Mouse (Mus musculus): ENCODE data around the gene Dpysl5. TPM values are rescaled to one million over a fixed set of nuclear protein-coding genes. Genes with fewer than 3 reads are reported as not detected.

The Dpysl5 gene
- polyA plus RNA-seq, 1 experiment from 2014 or later = 7.2 TPM

DNA sequence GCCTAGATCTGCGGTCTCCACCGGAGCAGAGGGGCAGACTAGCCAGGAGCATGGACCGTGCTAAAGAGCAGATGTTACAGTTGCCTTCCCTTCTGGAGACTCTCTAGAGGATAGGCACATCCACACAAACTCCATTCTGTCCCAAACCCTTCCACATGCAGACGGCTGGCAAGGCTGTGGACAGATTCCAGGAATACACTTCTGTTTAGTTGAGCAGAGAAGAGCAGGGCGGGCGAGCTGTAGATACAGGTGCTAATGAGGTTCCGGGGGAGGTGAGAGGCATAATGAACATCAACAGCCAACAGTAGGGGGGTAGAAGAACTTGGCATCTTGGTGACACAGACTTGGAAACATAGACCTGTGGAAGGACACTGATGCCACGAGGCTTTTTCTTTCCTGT, 28.2 kb downstream of the Dpysl5 start:
- WGBS = 64% methylated on average over 8 of the region's 8 CpGs
- H3K36me3 ChIP-seq (ENCODE audit: control insufficient read depth, insufficient read depth, low read length) = no peaks in the 10 kb centered on the region
- no peak overlapping the region for H3K9ac ChIP-seq (ENCODE audit: low read depth, low read length)
- H3K27ac ChIP-seq (ENCODE audit: low read depth, low read length) = no peak overlapping the region
- no peaks in the 10 kb centered on the region; the same call in 1 of the 2 replicates for H3K27me3 ChIP-seq (ENCODE audit: control insufficient read depth, insufficient read depth, low read length)
- H3K4me2 ChIP-seq (replicated peaks; ENCODE audit: low read depth, low read length) = no peak overlapping the region
- no peaks in the 10 kb centered on the region for H3K4me1 ChIP-seq (ENCODE audit: control insufficient read depth, insufficient read depth, low read length)
- no peak for ATAC-seq (ENCODE audit: low FRiP score, low TSS enrichment)
- H3K9me3 ChIP-seq (ENCODE audit: control insufficient read depth, low read length) = no peaks in the 10 kb centered on the region
- H3K4me3 ChIP-seq (ENCODE audit: low read length) = no peak overlapping the region

DNA sequence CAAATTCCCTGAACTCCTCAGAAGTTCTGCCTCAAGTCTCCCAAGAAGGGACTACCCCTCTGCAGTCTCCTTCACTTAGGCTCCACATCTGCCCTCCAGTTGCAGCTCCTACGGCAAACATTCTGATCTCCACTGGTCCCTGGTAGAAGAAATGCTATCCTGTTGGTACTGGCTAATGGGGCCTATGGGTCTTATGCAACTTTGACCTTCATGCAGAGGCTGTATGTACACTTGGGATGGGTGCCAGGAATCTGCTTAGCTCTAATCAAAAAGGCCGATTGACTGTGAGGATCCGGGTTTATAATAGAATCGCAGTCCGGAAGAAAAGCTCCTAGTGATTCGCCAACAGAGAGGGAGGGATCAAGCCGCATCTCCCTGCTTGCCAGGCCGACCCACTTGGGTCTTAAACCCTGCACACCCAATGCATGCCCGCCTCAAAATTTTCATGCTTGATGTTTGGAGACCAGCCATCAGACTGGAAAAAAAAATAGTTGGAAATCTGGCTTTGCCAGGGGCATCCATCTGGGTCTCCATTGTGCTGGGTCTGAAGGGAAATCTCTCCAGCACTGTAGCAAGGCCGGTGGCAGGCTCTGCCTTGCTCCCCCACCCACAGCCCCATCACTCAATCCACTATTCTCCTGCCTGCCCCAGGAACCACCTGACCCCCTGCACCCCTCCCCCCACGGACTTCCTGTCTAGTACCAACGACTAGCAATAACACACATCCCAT, 38.4 kb downstream of the Dpysl5 start:
- H3K4me1 ChIP-seq (ENCODE audit: control insufficient read depth, insufficient read depth, low read length) = no peaks in the 10 kb centered on the region
- H3K9ac ChIP-seq (ENCODE audit: low read depth, low read length) = no peak overlapping the region
- no peak overlapping the region for H3K4me2 ChIP-seq (replicated peaks; ENCODE audit: low read depth, low read length)
- no peaks in the 10 kb centered on the region for H3K36me3 ChIP-seq (ENCODE audit: control insufficient read depth, insufficient read depth, low read length)
- H3K9me3 ChIP-seq (ENCODE audit: control insufficient read depth, low read length) = no peaks in the 10 kb centered on the region
- WGBS = 78% methylated on average over 12 of the region's 12 CpGs
- H3K27me3 ChIP-seq (ENCODE audit: control insufficient read depth, insufficient read depth, low read length) = no peaks in the 10 kb centered on the region
- H3K4me3 ChIP-seq (ENCODE audit: low read length) = no peak overlapping the region
- H3K27ac ChIP-seq (ENCODE audit: low read depth, low read length) = no peak overlapping the region
- no peak for ATAC-seq (ENCODE audit: low FRiP score, low TSS enrichment)

DNA sequence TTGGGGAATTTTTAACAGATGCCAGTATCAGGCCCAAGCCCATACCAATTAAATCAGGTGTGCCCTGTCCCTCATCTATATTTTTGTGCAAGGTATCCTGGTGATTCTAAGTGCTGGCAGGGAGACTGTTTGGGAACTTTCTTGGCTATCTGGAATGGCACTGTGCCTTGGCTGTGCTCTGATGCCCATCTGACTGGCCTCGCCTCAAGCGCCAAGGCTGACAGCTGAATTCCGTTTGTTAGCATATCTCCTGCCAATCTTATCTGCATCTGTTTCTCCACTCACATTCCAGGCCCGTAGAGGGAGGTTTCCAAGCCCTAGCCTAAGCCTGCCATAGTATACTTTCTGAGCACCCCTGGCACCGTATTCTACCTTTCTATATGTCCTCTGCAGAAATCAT, 39.7 kb downstream of the Dpysl5 start:
- Histone ChIP-seq H3K27me3 (ENCODE audit: control insufficient read depth, insufficient read depth, low read length) (no peaks in the 10 kb centered on the region), H3K36me3 (ENCODE audit: control insufficient read depth, insufficient read depth, low read length) (no peaks in the 10 kb centered on the region), H3K4me1 (ENCODE audit: control insufficient read depth, insufficient read depth, low read length) (no peaks in the 10 kb centered on the region), H3K9ac (ENCODE audit: low read depth, low read length) (no peak overlapping the region), H3K27ac (ENCODE audit: low read depth, low read length) (no peak overlapping the region), H3K4me2 (replicated peaks; ENCODE audit: low read depth, low read length) (no peak overlapping the region), H3K4me3 (ENCODE audit: low read length) (no peak overlapping the region), H3K9me3 (ENCODE audit: control insufficient read depth, low read length) (no peaks in the 10 kb centered on the region)
- ATAC-seq (ENCODE audit: low FRiP score, low TSS enrichment) = no peak
- 81% methylated on average over 5 of the region's 5 CpGs for WGBS

DNA sequence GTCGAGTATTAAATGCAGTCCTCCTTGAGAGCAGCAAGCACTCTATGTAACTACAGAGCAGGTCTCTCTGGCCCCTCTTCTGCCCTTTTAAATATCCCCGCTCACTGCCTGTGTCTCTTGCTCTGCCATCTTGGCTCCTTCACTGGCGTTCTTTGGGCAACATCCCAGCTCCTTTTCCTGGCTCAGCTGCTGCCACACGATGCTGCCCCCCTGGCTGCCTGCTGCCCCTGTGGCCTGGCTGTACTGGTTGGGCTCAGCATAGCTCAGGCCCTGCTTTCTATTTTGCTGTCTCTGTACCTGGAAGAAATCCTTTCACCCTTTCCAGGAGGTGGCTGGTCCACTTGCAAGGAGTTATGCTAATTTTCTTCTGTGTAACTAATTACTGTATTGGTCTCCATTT, 41.8 kb downstream of the Dpysl5 start:
- Histone ChIP-seq H3K4me2 (replicated peaks; ENCODE audit: low read depth, low read length) (no peak overlapping the region), H3K27ac (ENCODE audit: low read depth, low read length) (no peak overlapping the region), H3K9me3 (ENCODE audit: control insufficient read depth, low read length) (no peaks in the 10 kb centered on the region), H3K4me3 (ENCODE audit: low read length) (no peak overlapping the region), H3K4me1 (ENCODE audit: control insufficient read depth, insufficient read depth, low read length) (no peaks in the 10 kb centered on the region), H3K36me3 (ENCODE audit: control insufficient read depth, insufficient read depth, low read length) (no peaks in the 10 kb centered on the region), H3K27me3 (ENCODE audit: control insufficient read depth, insufficient read depth, low read length) (no peaks in the 10 kb centered on the region), H3K9ac (ENCODE audit: low read depth, low read length) (no peak overlapping the region)
- WGBS = 79% methylated on average over 4 of the region's 4 CpGs
- ATAC-seq (ENCODE audit: low FRiP score, low TSS enrichment) = no peak

DNA sequence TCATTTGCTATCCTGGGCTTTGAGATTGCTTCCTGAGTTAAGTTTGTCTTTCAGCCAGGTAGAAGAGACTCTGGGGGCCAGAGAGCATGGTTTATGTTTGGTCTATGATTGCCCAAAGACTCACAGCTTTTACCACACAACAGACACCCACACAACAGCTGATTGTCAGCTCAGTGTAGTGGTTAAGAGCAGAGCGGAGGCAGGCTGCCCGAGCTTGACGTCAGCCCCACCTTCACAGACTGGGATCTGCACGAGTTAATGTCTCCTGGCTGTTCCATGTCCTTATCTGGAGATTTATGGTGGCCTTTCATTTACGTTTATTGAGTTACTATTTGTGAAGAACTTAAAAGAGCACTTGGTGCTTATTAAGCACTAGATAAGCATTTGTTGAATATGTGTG, 43.9 kb downstream of the Dpysl5 start:
- Histone ChIP-seq H3K4me1 (ENCODE audit: control insufficient read depth, insufficient read depth, low read length) (no peaks in the 10 kb centered on the region), H3K27ac (ENCODE audit: low read depth, low read length) (no peak overlapping the region), H3K4me2 (replicated peaks; ENCODE audit: low read depth, low read length) (no peak overlapping the region), H3K9ac (ENCODE audit: low read depth, low read length) (no peak overlapping the region), H3K27me3 (ENCODE audit: control insufficient read depth, insufficient read depth, low read length) (no peaks in the 10 kb centered on the region), H3K36me3 (ENCODE audit: control insufficient read depth, insufficient read depth, low read length) (no peaks in the 10 kb centered on the region), H3K9me3 (ENCODE audit: control insufficient read depth, low read length) (no peaks in the 10 kb centered on the region), H3K4me3 (ENCODE audit: low read length) (no peak overlapping the region)
- 44% methylated on average over 5 of the region's 5 CpGs for WGBS
- no peak for ATAC-seq (ENCODE audit: low FRiP score, low TSS enrichment)

DNA sequence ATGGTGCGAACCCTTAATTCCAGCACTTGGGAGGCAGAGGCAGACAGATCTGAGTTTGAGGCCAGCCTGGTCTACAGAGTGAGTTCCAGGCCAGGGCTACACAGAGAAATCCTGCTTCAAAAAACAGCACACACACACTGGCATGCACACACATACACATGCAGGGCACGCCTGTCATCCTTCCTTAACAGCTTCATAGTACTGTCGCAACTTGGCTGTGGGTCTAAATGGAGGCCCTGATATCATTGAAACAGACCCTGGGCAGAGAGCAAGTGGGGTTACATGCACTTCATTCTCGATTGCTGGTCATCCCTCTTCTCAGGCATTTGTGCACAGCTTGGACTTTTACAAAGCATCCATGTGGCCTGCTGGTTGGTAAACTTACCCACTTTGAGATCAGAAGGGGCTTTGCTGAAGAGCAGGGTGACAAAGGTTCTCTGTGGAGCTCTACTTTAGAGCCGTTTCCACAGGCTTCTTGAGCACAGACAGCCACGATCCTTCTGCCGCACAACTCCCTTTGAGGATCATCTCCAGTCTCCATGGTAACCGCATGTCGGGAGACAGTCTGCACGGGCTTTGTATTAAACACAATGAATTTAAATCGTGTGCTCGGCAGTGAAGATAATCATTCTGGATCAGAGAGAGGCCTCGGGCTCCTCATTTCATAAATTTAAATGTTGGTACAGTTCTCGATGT, 51.6 kb downstream of the Dpysl5 start:
- Histone ChIP-seq H3K9ac (ENCODE audit: low read depth, low read length) (no peak overlapping the region), H3K4me3 (ENCODE audit: low read length) (no peak overlapping the region), H3K4me2 (replicated peaks; ENCODE audit: low read depth, low read length) (no peak overlapping the region), H3K36me3 (ENCODE audit: control insufficient read depth, insufficient read depth, low read length) (no peaks in the 10 kb centered on the region), H3K27me3 (ENCODE audit: control insufficient read depth, insufficient read depth, low read length) (no peaks in the 10 kb centered on the region), H3K4me1 (ENCODE audit: control insufficient read depth, insufficient read depth, low read length) (no peaks in the 10 kb centered on the region), H3K27ac (ENCODE audit: low read depth, low read length) (no peak overlapping the region), H3K9me3 (ENCODE audit: control insufficient read depth, low read length) (no peaks in the 10 kb centered on the region)
- no peak for ATAC-seq (ENCODE audit: low FRiP score, low TSS enrichment)
- whole genome bisulfite sequencing = 85% methylated on average over 14 of the region's 14 CpGs

DNA sequence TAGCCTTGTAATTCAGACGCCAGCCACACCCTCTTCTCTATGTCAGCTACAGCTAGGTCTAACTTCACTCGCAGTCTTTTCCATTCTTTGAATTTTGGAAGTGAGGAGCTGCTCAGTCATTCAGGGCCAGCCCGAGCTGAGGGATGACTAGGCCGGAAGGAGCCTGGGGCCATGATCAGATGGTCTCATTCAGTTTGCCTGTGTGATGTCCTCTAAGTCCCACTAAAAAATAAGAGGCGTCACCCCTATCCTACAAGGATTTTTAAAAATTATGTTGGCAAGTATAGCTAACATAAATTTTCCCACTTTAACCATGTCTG, 52.1 kb downstream of the Dpysl5 start:
- no peaks in the 10 kb centered on the region for H3K9me3 ChIP-seq (ENCODE audit: control insufficient read depth, low read length)
- no peak overlapping the region for H3K9ac ChIP-seq (ENCODE audit: low read depth, low read length)
- H3K27me3 ChIP-seq (ENCODE audit: control insufficient read depth, insufficient read depth, low read length) = no peaks in the 10 kb centered on the region
- no peak overlapping the region for H3K27ac ChIP-seq (ENCODE audit: low read depth, low read length)
- H3K4me1 ChIP-seq (ENCODE audit: control insufficient read depth, insufficient read depth, low read length) = 0 out of 2 replicates have a peak, but pooled peaks cover under 1% of the 10 kb centered on the region
- no peak overlapping the region for H3K4me3 ChIP-seq (ENCODE audit: low read length)
- no peak overlapping the region for H3K4me2 ChIP-seq (replicated peaks; ENCODE audit: low read depth, low read length)
- no peak for ATAC-seq (ENCODE audit: low FRiP score, low TSS enrichment)
- H3K36me3 ChIP-seq (ENCODE audit: control insufficient read depth, insufficient read depth, low read length) = no peaks in the 10 kb centered on the region
- WGBS = 89% methylated on average over 5 of the region's 5 CpGs

DNA sequence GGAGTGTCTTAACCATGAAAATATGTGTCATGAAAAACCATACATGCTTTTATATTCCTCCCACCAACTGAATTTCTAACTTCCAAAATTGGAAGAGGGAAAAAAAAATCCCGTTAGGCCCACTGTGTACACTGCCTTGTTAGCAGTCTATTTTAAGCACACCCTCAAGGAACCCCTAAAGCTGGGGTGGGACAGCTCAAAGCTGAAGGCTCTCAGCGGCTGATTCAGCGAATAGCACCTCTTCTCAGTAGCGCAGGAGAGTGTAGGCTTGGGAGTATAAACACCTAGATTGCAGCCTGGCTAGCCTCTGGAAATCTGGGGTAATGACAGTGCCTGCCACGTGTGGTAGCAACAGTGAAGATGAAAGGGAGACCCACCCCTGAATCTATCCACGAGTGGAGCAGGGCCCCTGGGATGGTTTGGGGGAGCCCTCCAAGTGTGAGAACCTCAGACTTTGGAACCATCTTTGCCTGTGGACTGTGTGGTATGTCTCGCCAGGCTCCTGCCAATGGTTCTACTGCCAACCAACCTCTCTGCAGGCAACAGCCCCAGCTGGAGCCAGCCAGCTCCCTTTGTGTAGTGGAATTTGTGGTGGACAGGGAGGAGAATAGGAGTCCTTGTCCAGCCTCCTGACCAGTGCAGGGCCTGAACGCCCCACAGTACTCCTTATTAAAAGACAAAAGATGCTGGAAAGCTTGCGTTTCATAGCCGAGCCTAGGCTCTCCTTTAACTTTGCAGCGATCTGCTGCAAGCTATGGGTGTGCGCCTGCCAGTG, 54.4 kb downstream of the Dpysl5 start:
- no peaks in the 10 kb centered on the region for H3K27me3 ChIP-seq (ENCODE audit: control insufficient read depth, insufficient read depth, low read length)
- no peak overlapping the region for H3K9ac ChIP-seq (ENCODE audit: low read depth, low read length)

DNA sequence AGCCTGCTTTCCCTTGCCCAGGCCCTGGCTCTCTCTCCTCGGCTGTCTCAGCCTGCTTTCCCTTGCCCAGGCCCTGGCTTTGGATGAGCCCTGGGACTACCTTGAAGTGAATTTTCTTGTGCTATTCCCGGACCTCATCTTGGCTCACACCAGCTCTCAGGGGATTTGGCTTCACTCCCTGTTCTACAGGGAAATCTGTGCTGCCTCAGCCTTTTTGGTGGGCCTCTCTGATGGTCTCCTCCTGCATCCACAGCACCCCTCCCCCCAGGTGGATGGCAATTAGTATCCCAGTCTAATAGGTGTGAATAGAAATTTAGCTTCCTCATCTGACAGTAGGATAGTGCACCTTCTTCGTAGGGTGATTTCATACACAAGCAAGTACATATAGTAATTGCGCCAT, 56.7 kb downstream of the Dpysl5 start:
- no peak overlapping the region for H3K9ac ChIP-seq (ENCODE audit: low read depth, low read length)

More for the DNA sequence above, 54.4 kb downstream of the Dpysl5 start:
- H3K4me1 ChIP-seq (ENCODE audit: control insufficient read depth, insufficient read depth, low read length) = 0 out of 2 replicates have a peak, but pooled peaks cover 8% of the 10 kb centered on the region
- WGBS = 80% methylated on average over 12 of the region's 12 CpGs
- H3K36me3 ChIP-seq (ENCODE audit: control insufficient read depth, insufficient read depth, low read length) = no peaks in the 10 kb centered on the region
- no peak overlapping the region for H3K4me2 ChIP-seq (replicated peaks; ENCODE audit: low read depth, low read length)
- H3K27ac ChIP-seq (ENCODE audit: low read depth, low read length) = no peak overlapping the region
- no peak for ATAC-seq (ENCODE audit: low FRiP score, low TSS enrichment)
- H3K4me3 ChIP-seq (ENCODE audit: low read length) = no peak overlapping the region
- no peaks in the 10 kb centered on the region for H3K9me3 ChIP-seq (ENCODE audit: control insufficient read depth, low read length)

More for the DNA sequence above, 56.7 kb downstream of the Dpysl5 start:
- Histone ChIP-seq H3K4me3 (ENCODE audit: low read length) (no peak overlapping the region), H3K27me3 (ENCODE audit: control insufficient read depth, insufficient read depth, low read length) (no peaks in the 10 kb centered on the region), H3K36me3 (ENCODE audit: control insufficient read depth, insufficient read depth, low read length) (no peaks in the 10 kb centered on the region), H3K4me1 (ENCODE audit: control insufficient read depth, insufficient read depth, low read length) (peaks cover 16% of the 10 kb centered on the region), H3K4me2 (replicated peaks; ENCODE audit: low read depth, low read length) (no peak overlapping the region), H3K27ac (ENCODE audit: low read depth, low read length) (no peak overlapping the region), H3K9me3 (ENCODE audit: control insufficient read depth, low read length) (no peaks in the 10 kb centered on the region)
- 76% methylated on average over 4 of the region's 4 CpGs for WGBS
- ATAC-seq (ENCODE audit: low FRiP score, low TSS enrichment) = peak; percentile 36; the same call in 1 of the 2 replicates
